Mouse (Mus musculus) cerebellum, postnatal 25 days (tissue): ENCODE data around the gene Zfp62.

Source experiments
- DNase-seq, 2 experiments: peaks; one replicate each; pipeline ENCODE4 v3.0.0; 2021; ENCODE audit warnings: mixed read lengths in 2 of 2

The Zfp62 gene

GRCm38 (mm10) chr11:49249811-49250421, 46.8 kb downstream of the Zfp62 start:
- no peak for DNase-seq

DNA sequence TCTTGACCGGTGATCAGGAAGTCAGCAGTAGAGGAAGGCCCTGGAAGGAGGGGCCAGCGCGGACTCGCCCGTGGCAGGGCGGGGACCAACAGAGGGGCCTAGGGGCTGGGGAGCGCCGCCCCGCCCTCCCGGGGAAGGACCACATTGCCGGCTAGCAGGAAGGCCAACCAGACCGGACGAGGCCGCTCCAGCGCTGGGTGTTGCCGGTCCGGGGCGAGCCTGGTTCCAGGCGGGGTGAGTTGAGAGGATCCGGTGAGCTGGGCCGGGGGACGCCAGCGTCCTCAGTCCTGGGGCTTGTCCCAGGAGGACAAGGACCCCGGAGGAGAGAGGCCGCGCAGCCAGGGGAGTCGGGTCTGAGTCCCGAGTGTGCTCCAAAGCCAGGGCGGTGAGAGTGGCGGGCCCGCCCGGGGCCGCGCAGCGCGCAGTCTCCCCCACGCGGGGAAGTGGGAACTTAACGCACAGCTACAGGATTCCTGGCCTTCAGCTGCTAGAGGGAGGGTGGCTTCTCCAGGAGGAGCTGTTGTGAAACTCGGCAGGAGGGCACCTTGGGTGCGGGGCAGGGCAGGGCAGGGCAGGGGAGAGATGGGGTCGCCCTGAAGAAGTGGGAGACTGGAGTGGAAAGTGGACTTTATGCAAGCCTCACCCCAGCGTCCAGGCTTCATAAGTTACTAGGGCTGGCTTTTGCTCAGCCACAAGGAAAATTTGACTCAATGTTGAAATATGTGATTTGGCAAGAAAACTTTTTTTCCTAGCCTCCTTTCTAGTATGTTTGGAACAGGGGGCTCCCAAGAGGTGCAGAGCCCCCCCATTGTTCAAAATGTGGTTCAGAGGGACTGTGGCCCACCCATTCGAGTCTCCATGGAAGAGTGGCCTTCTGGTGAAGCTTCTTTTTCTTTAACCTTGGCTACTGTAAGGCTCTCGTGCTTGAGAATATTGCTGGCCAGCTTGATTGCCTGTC, 47.6 kb downstream of the Zfp62 start:
- DNase-seq = peak; percentile 63 to 72

GRCm38 (mm10) chr11:49251380-49251761, 48.3 kb downstream of the Zfp62 start:
- no peak for DNase-seq

GRCm38 (mm10) chr11:49252048-49252447, 49.0 kb downstream of the Zfp62 start:
- no peak for DNase-seq

DNA sequence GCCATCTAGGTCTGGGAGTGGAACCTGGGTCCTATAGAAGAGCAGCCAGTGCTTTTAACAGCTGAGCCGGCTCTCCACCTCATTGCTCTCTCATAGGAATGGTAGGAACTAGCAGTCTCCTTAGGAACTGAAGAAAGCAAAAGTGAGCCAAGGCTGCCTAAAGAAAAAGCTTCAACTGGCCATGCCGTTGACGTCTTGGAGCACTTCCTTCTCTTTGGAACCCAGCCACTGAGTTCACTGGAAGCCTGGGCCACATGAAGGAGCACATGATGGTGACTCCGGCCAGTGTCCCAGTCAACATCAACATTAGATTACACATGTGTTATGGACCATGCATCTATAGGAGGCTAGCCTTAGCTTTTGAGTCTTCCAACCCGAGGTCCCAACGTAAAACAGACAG, 49.9 kb downstream of the Zfp62 start:
- no peak for DNase-seq

GRCm38 (mm10) chr11:49259296-49259695, 56.2 kb downstream of the Zfp62 start:
- DNase-seq = no peak

GRCm38 (mm10) chr11:49259829-49260228, 56.7 kb downstream of the Zfp62 start:
- no peak for DNase-seq

GRCm38 (mm10) chr11:49260598-49261312, 57.7 kb downstream of the Zfp62 start:
- DNase-seq = no peak

- no peak for DNase-seq
Observed at GRCm38 (mm10) chr11:49261313-49261855, 58.3 kb downstream of the Zfp62 start.

DNA sequence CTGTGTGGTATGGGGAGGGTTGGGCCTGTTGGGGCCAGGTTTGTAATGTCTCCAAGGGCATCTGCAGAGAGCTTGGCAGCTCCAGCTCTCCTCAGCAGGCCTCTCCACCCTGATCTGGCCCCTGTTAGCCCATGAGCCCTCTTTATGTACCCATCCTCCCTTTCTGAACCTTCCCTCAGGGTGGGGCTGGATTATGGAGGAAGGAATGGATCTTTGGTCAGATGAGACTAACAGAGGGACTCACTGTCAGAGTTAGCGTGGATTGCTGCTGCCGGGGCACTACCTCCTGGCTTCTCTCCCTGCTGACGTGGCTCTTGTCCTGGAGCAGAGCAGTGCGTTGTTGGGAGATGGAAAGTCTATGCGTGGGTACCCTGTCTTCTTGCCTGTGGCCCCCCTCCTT, 59.2 kb downstream of the Zfp62 start:
- no peak for DNase-seq

DNA sequence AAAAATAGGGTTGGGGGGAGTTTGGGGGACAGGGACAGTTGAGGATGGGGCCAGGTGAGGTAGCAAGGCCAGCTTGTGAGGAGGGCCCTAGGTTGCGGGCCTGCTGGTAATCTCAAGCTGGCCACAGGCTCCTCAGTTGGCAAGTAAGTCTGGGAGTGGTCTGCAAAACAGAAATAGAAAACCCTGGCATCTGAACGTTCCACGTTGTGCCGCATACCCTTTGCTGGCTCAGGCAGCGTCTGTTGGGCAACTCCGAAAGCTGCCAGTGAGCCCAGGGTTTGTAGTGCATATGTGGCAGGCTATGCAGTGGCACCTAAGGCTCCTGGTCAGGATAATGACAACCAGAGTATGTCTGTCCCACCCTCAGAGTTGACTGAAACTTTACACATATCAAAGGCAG, 60.1 kb downstream of the Zfp62 start:
- DNase-seq = no peak

- DNase-seq = no peak
Observed at GRCm38 (mm10) chr11:49264081-49264480, 61.0 kb downstream of the Zfp62 start.

GRCm38 (mm10) chr11:49264622-49265021, 61.5 kb downstream of the Zfp62 start:
- no peak for DNase-seq

DNA sequence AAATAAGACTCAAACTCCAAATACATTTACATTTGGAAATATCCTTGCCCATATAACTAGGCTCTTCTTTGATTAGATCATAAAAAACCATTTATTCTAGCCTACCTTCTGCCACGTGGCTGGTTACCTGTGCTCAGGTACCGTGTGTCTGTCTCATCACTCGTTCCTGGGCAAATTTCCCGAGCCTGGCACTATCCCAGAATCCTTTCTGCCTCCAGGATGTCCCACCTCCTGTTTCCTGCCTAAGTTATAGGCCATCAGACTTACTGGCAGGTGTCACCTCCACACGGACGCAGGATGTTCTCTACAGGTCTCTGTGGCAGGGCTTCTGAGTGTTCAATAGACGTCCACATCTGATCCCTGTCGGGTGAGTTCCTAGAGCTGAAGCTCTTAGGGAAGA, 62.0 kb downstream of the Zfp62 start:
- peak; percentile 25 to 51 for DNase-seq

GRCm38 (mm10) chr11:49266671-49267070, 63.6 kb downstream of the Zfp62 start:
- no peak for DNase-seq

- no peak for DNase-seq
Observed at GRCm38 (mm10) chr11:49267316-49267715, 64.2 kb downstream of the Zfp62 start.

GRCm38 (mm10) chr11:49267970-49268579, 65.0 kb downstream of the Zfp62 start:
- DNase-seq = no peak
